Mouse (Mus musculus): ENCODE measurements around the gene Irf2.

DNA sequence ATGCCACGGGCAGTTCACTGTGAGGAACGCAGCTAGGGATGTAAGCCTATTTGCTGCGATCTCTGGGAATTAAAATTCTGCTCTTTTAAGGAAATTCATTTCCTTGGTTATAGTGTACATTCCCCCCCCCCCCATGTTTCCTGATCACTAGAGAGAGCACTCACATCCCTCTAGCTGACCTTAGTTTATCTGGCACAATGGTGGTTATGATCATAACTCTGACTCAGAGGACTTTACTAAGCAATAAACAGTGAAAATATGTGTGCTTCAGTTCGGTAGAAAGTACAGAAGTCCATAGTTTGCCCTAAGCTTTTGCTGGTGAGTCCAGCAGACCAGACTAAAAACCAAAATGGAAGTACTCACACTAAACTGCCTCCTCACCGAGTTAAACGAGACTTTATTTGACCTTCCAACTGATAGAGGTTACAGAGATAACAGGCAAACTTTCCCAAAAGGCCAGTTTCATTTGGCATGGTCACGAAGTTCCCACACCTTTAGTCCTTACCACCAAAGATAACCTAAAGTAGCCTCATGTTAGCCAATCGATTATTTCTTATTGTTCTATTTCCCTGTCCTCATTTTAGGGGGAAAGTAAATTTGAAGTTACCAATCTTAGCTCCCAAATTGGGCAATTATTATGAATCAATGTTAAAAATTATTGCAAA is 142.4 kb downstream of the Irf2 start:
- TF ChIP-seq POLR2A (IDR thresholded peaks at IDR 0.05; ENCODE audit: low read depth, low read length) (no peak), CTCF (IDR thresholded peaks at IDR 0.05; ENCODE audit: borderline replicate concordance, insufficient read depth, low read length) (no peak)
